Mouse (Mus musculus): Measurements from ENCODE around the gene Pim3. TPM values are rescaled to one million over a fixed set of nuclear protein-coding genes. Genes with fewer than 3 reads are reported as not detected.

Gene Pim3
- polyA plus RNA-seq, 1 experiment from 2014 or later = 64.1 TPM

DNA sequence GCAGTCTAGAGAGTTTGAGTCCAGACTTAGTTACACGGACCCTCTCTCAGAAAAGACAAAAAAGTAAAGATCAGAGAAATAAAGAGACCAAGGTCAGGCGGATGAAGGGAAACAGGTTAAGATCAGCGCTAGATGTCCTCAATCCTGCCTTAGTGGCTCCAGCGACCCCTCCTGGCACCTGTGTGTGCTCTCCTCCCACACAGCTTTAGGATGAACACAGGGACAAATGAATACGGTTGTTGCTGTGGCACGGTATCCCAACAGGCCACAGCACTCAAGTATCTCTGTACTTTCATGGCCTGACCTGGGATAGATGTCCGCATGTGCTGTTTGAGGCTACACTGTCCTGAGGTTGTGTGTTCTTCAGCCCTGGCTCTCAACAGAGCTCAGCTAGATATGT lies 33.1 kb downstream of the Pim3 start:
- no peak overlapping the region for H3K4me3 ChIP-seq (ENCODE audit: low read length)
- 52% methylated on average over 7 of the region's 7 CpGs for WGBS
- no peak overlapping the region for H3K27ac ChIP-seq (ENCODE audit: low read length)
- no peak for ATAC-seq (ENCODE audit: low read depth)
- no peaks in the 10 kb centered on the region for H3K9me3 ChIP-seq (ENCODE audit: control insufficient read depth, low read length)
- H3K4me2 ChIP-seq (ENCODE audit: low read depth, low read length) = no peak overlapping the region
- H3K9ac ChIP-seq (ENCODE audit: low read length) = no peak overlapping the region
- H3K27me3 ChIP-seq (ENCODE audit: control insufficient read depth, insufficient read depth, low read depth, low read length) = no peaks in the 10 kb centered on the region
- H3K36me3 ChIP-seq (ENCODE audit: control insufficient read depth, insufficient read depth, low read length) = no peaks in the 10 kb centered on the region
- H3K4me1 ChIP-seq (replicated peaks; ENCODE audit: control insufficient read depth, insufficient read depth, low read length) = peaks cover 8% of the 10 kb centered on the region

DNA sequence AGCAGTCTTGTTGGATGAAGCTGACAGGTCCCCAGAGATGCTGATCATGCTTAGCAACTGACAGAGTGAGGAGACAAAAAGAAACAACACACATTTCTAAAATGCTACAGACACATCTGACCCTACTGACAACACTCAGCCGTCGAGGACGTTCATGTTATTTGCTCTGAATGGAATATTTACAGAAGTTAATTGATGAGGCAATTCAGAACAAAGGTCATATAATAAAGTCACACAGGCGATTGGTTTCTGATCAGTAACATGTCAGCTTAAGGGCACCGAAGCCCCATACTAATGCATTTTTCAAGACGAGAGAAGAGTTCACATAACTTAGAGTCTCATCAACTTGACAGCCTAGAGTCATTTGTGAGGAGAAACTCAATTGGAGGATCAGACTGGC lies 33.9 kb downstream of the Pim3 start:
- Histone ChIP-seq H3K27ac (ENCODE audit: low read length) (no peak overlapping the region), H3K4me1 (replicated peaks; ENCODE audit: control insufficient read depth, insufficient read depth, low read length) (peaks cover 5% of the 10 kb centered on the region), H3K4me3 (ENCODE audit: low read length) (no peak overlapping the region), H3K4me2 (ENCODE audit: low read depth, low read length) (no peak overlapping the region), H3K27me3 (ENCODE audit: control insufficient read depth, insufficient read depth, low read depth, low read length) (no peaks in the 10 kb centered on the region), H3K9me3 (ENCODE audit: control insufficient read depth, low read length) (no peaks in the 10 kb centered on the region), H3K36me3 (ENCODE audit: control insufficient read depth, insufficient read depth, low read length) (no peaks in the 10 kb centered on the region), H3K9ac (ENCODE audit: low read length) (no peak overlapping the region)
- WGBS = 56% methylated on average over 6 of the region's 6 CpGs
- ATAC-seq (ENCODE audit: low read depth) = no peak

DNA sequence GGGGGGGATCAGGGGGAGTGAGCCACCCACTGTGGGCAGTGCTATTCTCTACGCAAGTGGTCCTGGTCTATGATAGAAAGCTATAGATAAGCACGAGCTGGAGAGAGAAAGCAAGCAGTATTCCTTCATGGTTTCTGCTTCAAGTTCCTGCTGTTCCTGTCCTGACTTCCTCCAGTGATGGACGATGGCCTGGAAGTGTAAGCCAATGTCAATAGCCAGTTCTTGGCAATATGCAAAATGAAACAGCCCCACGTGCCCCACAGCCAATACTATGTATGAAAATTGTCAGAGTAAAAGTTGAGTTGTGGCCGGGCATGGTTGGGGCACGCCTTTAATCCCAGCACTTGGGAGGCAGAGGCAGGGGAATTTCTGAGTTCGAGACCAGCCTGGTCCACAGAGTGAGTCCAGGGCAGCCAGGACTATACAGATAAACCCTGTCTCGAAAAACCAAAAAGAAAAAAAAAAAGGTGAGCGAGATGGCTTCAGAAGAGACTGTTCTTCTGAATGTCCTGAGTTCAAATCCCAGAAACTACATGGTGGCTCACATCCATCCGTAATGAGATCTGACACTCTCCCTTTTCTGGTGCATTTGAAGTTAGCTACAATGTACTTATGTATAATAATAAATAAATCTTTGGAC lies 34.5 kb downstream of the Pim3 start:
- Histone ChIP-seq H3K9me3 (ENCODE audit: control insufficient read depth, low read length) (no peaks in the 10 kb centered on the region), H3K4me2 (ENCODE audit: low read depth, low read length) (no peak overlapping the region)
- 76% methylated on average over 10 of the region's 10 CpGs for WGBS

DNA sequence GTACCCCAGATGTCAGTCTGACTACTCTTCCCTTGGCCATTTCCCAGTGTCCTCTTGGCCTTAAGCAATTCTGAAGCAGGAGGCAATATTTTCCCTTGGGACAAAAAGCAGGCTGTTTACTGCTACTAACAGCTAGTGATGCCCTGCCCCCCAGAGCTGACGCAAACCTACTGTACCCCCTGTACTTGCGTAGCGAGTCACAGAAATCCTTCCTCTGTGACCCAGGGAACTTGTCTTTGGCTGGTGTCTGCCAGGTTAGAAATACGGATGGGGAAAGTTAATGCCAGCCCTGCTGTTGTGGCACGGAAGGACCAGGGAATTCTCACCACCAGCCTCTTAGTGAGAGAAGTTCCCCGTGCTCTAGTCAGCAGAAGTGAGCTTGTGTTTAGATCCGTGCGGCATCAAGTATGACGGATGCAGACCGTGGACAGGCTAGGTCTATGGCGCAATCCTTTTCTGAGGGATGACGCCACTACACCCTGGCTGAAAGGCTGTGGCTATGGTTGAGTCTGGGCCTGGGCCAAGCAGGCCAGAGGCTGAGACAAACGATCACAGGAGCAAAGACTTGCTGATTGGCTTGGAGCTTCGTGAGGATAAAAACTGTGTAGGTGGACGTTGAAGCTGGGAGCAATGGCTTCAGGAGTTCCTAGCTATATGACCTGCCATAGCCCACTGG lies 40.4 kb downstream of the Pim3 start:
- Histone ChIP-seq H3K4me1 (replicated peaks; ENCODE audit: control insufficient read depth, insufficient read depth, low read length) (no peaks in the 10 kb centered on the region), H3K9ac (ENCODE audit: low read length) (no peak overlapping the region), H3K4me3 (ENCODE audit: low read length) (no peak overlapping the region), H3K27ac (ENCODE audit: low read length) (no peak overlapping the region), H3K36me3 (ENCODE audit: control insufficient read depth, insufficient read depth, low read length) (no peaks in the 10 kb centered on the region), H3K27me3 (ENCODE audit: control insufficient read depth, insufficient read depth, low read depth, low read length) (no peaks in the 10 kb centered on the region), H3K4me2 (ENCODE audit: low read depth, low read length) (no peak overlapping the region), H3K9me3 (ENCODE audit: control insufficient read depth, low read length) (no peaks in the 10 kb centered on the region)
- peak; percentile 62; the same call in 1 of the 2 replicates for ATAC-seq (ENCODE audit: low read depth)
- 63% methylated on average over 15 of the region's 15 CpGs for WGBS

More for the DNA sequence above, 34.5 kb downstream of the Pim3 start:
- ATAC-seq (ENCODE audit: low read depth) = no peak
- Histone ChIP-seq H3K4me3 (ENCODE audit: low read length) (no peak overlapping the region), H3K9ac (ENCODE audit: low read length) (no peak overlapping the region), H3K27me3 (ENCODE audit: control insufficient read depth, insufficient read depth, low read depth, low read length) (no peaks in the 10 kb centered on the region), H3K36me3 (ENCODE audit: control insufficient read depth, insufficient read depth, low read length) (no peaks in the 10 kb centered on the region), H3K4me1 (replicated peaks; ENCODE audit: control insufficient read depth, insufficient read depth, low read length) (no peaks in the 10 kb centered on the region; the same call in 1 of the 2 replicates), H3K27ac (ENCODE audit: low read length) (no peak overlapping the region)

DNA sequence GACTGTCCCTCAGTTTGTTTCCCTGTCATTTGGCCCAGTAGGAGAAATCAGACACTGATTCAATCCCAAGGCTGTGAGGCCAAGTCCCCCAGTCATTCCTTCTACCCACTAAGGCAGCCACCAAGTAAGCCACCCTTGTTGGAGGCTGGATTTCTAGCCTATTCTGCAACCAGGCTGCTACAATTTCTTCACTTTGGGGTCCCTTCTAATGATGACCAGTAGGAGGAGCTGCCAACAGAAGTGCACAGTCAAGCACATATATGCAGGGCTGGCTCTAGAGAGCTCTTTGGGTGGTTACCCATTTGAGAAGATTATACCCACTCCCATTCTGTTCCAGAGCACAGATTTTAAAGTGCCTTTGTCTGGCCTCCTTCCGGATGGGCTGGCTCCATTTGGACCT lies 41.1 kb downstream of the Pim3 start:
- H3K36me3 ChIP-seq (ENCODE audit: control insufficient read depth, insufficient read depth, low read length) = no peaks in the 10 kb centered on the region
- H3K4me2 ChIP-seq (ENCODE audit: low read depth, low read length) = no peak overlapping the region
- H3K9me3 ChIP-seq (ENCODE audit: control insufficient read depth, low read length) = no peaks in the 10 kb centered on the region
- 78% methylated on average over 1 of the region's 1 CpGs for WGBS
- no peaks in the 10 kb centered on the region for H3K4me1 ChIP-seq (replicated peaks; ENCODE audit: control insufficient read depth, insufficient read depth, low read length)
- H3K27ac ChIP-seq (ENCODE audit: low read length) = no peak overlapping the region
- H3K27me3 ChIP-seq (ENCODE audit: control insufficient read depth, insufficient read depth, low read depth, low read length) = no peaks in the 10 kb centered on the region
- H3K9ac ChIP-seq (ENCODE audit: low read length) = no peak overlapping the region
- no peak for ATAC-seq (ENCODE audit: low read depth)
- no peak overlapping the region for H3K4me3 ChIP-seq (ENCODE audit: low read length)

DNA sequence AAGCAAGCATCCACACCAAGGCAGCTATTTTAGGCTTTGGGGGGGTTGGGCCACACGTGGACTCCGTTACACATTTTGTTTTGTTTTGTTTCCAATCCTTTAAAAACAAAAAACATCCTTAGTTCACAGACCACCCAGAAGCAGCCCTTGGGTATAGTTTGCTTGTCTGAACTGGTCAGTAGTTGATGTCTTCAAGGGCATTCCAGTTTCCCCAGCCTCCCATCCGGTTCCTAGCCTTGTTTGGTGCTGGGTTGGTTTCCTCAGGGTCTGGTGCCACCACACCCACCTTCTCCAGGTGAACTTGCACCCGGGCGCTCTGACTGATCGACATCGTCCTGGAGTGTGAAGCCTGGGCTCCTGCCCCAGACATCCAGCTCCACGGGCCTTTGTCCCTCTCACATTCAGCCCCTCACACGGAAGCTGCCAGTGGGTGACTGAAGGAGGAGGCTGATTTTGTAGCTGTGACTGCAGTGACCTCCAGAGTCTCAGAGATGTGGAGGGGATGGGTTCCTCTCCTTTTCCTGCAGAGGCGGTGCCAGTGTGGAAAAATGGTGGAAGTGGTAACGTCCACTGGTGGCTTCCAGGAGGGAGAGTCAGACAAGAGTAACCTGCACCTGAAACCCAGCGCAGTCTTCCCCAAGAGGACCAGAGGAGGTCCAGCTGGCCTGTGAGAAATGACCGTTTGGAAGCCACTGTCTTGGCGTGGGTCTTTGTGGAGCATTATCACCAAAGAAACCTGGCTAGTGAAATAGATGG lies 42.2 kb downstream of the Pim3 start:
- H3K4me3 ChIP-seq (ENCODE audit: low read length) = no peak overlapping the region
- no peaks in the 10 kb centered on the region for H3K9me3 ChIP-seq (ENCODE audit: control insufficient read depth, low read length)
- no peak overlapping the region for H3K9ac ChIP-seq (ENCODE audit: low read length)
- no peak overlapping the region for H3K4me2 ChIP-seq (ENCODE audit: low read depth, low read length)
- WGBS = 78% methylated on average over 14 of the region's 14 CpGs
- no peaks in the 10 kb centered on the region for H3K4me1 ChIP-seq (replicated peaks; ENCODE audit: control insufficient read depth, insufficient read depth, low read length)
- no peaks in the 10 kb centered on the region for H3K27me3 ChIP-seq (ENCODE audit: control insufficient read depth, insufficient read depth, low read depth, low read length)
- no peaks in the 10 kb centered on the region for H3K36me3 ChIP-seq (ENCODE audit: control insufficient read depth, insufficient read depth, low read length)
- no peak for ATAC-seq (ENCODE audit: low read depth)
- no peak overlapping the region for H3K27ac ChIP-seq (ENCODE audit: low read length)

DNA sequence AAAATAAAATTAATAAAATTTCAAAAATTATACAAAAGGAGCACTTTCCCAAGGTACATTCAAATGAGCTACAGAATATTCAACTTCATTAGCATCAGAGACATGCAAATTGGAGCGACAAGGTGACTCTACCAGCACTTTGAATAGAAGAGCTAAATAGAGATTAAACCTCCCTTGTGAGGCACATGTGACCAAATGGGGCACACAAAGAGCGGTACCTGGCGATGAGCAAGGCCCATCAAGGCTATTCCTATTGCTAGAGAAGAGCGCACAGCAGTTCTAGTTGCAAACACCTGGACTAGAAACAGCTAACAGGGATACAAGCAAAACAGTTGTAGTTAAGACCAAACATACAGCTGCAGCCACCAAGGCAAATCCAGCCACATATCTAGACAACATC lies 44.4 kb downstream of the Pim3 start:
- Histone ChIP-seq H3K4me3 (ENCODE audit: low read length) (no peak overlapping the region), H3K9ac (ENCODE audit: low read length) (no peak overlapping the region), H3K36me3 (ENCODE audit: control insufficient read depth, insufficient read depth, low read length) (no peaks in the 10 kb centered on the region), H3K9me3 (ENCODE audit: control insufficient read depth, low read length) (no peaks in the 10 kb centered on the region), H3K4me1 (replicated peaks; ENCODE audit: control insufficient read depth, insufficient read depth, low read length) (no peaks in the 10 kb centered on the region), H3K27ac (ENCODE audit: low read length) (no peak overlapping the region), H3K27me3 (ENCODE audit: control insufficient read depth, insufficient read depth, low read depth, low read length) (no peaks in the 10 kb centered on the region), H3K4me2 (ENCODE audit: low read depth, low read length) (no peak overlapping the region)
- WGBS = 67% methylated on average over 4 of the region's 4 CpGs
- no peak for ATAC-seq (ENCODE audit: low read depth)

DNA sequence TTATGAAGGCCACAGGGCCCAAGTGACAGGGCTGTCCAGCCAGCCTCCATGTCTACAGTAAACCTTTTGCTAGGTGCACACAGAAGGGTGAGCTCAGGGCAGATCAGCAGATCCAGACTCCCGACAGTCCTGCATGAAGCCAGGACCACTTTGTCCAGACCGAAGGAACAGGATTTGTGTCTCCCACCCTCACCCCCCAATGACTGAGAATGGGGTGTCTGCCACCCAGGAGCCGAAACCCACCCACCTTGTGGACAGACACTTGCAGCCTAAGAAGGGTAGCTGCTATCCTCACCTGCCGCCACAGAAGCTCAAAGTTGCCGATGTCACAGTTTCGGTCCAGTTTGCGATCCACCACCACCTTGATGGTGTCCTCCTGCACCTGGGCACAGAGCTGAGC lies 53.1 kb downstream of the Pim3 start:
- H3K36me3 ChIP-seq (ENCODE audit: control insufficient read depth, insufficient read depth, low read length) = no peaks in the 10 kb centered on the region
- H3K27me3 ChIP-seq (ENCODE audit: control insufficient read depth, insufficient read depth, low read depth, low read length) = no peaks in the 10 kb centered on the region
- no peaks in the 10 kb centered on the region for H3K4me1 ChIP-seq (replicated peaks; ENCODE audit: control insufficient read depth, insufficient read depth, low read length)
- H3K27ac ChIP-seq (ENCODE audit: low read length) = no peak overlapping the region
- H3K4me3 ChIP-seq (ENCODE audit: low read length) = no peak overlapping the region
- no peak overlapping the region for H3K9ac ChIP-seq (ENCODE audit: low read length)
- 88% methylated on average over 7 of the region's 7 CpGs for WGBS
- no peaks in the 10 kb centered on the region for H3K9me3 ChIP-seq (ENCODE audit: control insufficient read depth, low read length)
- no peak overlapping the region for H3K4me2 ChIP-seq (ENCODE audit: low read depth, low read length)
- no peak for ATAC-seq (ENCODE audit: low read depth)

All from lung, embryonic 16.5 days (tissue).